Mouse (Mus musculus): ENCODE measurements around the gene Cd244a.

GRCm38 (mm10) chr1:171540694-171541093, 18.3 kb upstream of the Cd244a start:
- TF ChIP-seq POLR2A (IDR thresholded peaks at IDR 0.05; ENCODE audit: insufficient read length, low read depth) (no peak), E2F4 (IDR thresholded peaks at IDR 0.05; ENCODE audit: insufficient read depth) (no peak), MAX (IDR thresholded peaks at IDR 0.05; ENCODE audit: low read depth) (no peak), POLR2AphosphoS2 (IDR thresholded peaks at IDR 0.05; ENCODE audit: insufficient read length, low read depth) (no peak), SRF (IDR thresholded peaks at IDR 0.05; ENCODE audit: control insufficient read depth, insufficient read length, low read depth) (no peak)
